Mouse (Mus musculus) heart, adult 18-20 months (tissue): ENCODE results near the gene Trappc2. TPM values are rescaled to one million over a fixed set of nuclear protein-coding genes. Genes with fewer than 3 reads are reported as not detected.

ENCODE experiments used
- total RNA-seq, 2 experiments: library from RNA; stranded (reverse); gene quantifications; 2 replicates each; pipeline ENCODE4 v1.2.3; 2021

The Trappc2 gene
- total RNA-seq, 2 experiments from 2014 or later: 14.4 to 15.6 TPM

Other genes with a start within 250 kb of the Trappc2 start
- gene Gpm6b, start 201.7 kb upstream of the Trappc2 start, total RNA-seq: 10 to 100 TPM; 11.4 to 11.9 TPM
- 1 to 10 TPM; 3.9 to 5.5 TPM for gene Ofd1, start 130 bp downstream of the Trappc2 start, total RNA-seq
- 10 to 100 TPM; 21.5 to 27.9 TPM for gene Rab9, start 39.3 kb downstream of the Trappc2 start, total RNA-seq
- gene Tceanc, start 78.0 kb downstream of the Trappc2 start, total RNA-seq: 1 to 10 TPM; 1.2 to 3.0 TPM
- gene Egfl6, start 145.1 kb downstream of the Trappc2 start, total RNA-seq: under 1 TPM; 0.12 to 0.21 TPM